Mouse (Mus musculus): ENCODE measurements around the gene Txnrd2.

The Txnrd2 gene

DNA sequence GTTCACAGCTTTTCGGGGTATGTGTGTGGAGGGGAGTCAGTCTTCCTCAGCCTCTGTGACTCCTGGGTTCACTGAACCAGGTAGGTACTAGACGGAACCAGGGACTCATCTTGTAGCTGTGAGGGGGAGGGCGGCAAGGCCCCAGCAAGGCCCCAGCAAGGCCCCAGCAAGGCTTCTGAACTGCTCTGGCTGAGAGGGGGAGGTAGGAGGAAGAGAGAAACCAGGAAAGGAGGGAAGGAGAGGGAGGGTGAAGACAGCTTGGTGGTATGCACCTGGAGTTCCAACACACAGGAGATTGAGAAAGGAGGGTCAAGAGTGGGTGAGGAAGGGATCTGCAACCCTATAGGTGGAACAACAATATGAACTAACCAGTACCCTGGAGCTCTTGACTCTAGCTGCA is 9.3 kb upstream of the Txnrd2 start:
- no peak for DNase-seq (ENCODE audit: low read depth, low spot score)

DNA sequence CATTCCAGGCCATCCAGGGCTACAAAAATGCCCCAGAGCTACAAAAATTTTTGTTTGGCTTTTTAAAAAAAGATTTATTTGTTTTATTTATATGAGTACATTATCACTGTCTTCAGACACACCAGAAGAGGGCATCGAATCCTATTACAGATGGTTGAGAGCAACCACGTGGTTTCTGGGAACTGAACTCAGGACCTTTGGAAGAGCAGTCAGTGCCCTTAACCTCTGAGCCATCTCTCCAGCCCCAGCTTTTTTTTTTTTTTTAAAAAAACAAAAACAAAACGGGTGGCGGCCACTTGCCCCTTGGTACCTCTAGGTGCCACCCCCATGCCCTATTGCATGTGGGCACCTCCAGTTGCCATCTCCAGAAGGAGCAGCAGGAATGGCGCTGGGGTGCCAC is 8.7 kb upstream of the Txnrd2 start:
- no peak for DNase-seq (ENCODE audit: low read depth, low spot score)

DNA sequence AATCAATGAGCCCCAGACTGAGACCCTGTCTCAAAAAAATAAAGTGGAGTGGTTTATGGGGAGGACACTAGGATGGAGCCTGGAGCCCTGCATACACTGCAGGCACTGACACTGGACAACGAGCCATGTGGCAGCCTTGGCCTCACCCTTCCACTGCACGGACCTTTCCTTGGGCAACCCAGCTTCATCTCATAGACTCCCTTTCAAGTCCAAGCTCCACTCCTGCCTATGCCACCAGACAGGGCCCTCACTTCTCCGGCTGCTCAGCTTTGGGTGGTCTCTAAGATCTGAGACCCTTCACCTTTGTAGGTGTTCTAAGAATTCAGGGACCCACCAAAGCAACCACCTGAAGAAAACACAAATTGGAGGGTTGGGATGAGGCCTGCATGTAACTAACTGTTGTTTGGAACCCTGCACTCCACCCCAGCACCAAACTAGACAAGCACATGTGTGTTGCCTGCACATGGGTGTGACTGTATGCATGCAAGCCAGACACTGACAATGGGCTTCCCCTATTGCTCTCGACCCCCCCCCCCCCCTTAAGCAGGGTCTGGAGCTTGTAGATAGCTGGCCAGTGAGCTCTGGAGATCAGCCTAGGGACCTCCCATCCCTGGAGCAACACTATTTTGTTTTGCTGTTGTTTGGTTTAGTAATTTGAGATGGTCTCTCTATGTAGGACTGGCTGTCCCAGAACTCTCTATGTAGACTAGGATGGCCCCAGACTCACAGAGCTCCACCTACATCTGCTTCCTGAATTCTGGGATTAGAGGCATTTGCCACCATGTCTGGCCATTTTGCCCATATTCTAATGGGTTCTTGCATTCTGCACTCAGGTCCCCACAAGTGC is 7.2 kb upstream of the Txnrd2 start:
- DNase-seq (ENCODE audit: low read depth, low spot score): no peak

DNA sequence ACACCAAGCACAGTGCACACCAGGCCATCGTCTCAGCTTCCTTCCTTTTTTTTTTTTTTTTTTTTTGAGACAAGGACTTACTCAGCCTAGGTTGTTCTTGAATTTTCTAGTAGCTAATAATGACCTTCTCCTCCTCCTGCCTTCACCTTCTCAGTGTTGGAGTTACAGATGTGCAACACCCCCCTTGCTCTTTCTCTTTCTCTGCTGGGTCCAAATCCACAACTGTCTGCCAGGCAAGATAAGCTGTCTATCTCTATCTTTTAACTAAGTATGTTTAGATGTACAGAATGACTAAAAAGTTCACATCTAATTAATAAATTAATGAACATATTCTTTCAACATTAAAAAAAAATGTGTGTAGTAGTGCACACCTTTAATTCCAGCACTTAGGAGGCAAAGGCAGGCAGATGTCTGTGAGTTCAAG is 6.6 kb upstream of the Txnrd2 start:
- no peak for DNase-seq (ENCODE audit: low read depth, low spot score)

DNA sequence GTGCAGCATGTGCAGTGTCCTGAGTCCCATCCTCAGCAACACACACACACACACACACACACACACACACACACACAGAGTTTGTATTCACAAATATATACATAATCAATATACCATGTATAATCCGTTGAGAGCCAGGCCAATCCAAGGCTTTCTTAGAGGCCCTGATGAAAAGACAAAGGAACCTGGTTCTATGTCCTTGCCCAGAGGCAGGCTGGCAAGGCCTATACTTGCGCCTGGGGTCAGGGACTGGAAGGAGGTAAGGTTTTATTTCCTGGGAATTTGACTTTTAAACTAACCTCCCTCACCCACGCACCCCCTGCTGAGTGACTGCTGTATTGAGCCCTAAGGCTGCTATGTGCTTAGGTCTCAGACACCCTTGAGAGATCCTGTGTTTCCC is 5.6 kb upstream of the Txnrd2 start:
- DNase-seq (ENCODE audit: low read depth, low spot score): no peak

DNA sequence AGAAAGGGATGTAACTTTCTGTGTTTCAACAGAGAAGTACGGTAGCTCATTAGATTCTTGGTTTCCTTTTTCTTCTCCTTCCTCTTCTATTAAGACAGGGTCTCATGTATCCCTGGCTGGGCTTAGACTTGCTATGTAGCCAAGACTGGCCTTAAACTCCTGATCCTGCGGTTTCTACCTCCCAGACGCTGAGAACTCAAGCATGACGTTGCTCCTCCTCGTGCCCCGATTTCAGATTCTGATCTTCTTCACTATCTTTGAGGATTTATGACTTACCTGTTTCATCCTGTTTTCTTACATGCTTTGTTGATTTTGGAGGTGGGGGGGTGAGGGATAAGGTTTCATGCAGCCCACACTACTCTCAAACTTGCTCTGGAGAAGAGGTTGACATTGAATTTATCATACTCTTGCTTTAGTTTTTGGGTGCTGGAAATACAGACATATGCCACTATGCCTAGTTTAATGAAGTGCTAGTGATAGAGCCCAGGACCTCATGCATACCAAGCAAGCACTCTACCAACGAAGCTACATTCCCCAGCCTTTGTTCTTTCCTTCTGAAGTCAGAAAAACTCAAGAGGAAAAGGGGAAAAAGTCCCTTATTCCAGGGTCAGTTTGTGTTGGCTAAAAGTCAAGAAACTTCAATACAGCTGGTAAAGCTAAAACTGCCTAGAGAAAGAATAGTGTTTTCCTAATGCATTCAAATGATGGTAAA is 2.8 kb upstream of the Txnrd2 start:
- DNase-seq (ENCODE audit: low read depth, low spot score): no peak

DNA sequence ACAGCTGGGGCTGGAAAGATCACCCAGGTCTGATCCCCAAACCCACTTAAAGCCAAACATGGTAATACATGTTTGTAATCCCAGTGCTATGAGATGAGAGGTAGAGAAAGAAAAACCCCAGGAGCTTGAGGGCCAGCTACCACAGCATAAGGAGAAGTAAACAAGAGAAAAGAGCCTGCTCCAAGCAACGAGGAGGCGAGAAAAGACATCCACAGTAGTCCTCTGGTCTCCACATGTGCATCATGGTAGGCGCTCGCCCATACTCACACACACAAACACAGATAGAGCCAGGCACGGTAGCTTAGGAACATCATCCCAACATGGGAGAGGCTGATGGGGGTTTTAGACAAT is 2.3 kb upstream of the Txnrd2 start:
- no peak for DNase-seq (ENCODE audit: low read depth, low spot score)

DNA sequence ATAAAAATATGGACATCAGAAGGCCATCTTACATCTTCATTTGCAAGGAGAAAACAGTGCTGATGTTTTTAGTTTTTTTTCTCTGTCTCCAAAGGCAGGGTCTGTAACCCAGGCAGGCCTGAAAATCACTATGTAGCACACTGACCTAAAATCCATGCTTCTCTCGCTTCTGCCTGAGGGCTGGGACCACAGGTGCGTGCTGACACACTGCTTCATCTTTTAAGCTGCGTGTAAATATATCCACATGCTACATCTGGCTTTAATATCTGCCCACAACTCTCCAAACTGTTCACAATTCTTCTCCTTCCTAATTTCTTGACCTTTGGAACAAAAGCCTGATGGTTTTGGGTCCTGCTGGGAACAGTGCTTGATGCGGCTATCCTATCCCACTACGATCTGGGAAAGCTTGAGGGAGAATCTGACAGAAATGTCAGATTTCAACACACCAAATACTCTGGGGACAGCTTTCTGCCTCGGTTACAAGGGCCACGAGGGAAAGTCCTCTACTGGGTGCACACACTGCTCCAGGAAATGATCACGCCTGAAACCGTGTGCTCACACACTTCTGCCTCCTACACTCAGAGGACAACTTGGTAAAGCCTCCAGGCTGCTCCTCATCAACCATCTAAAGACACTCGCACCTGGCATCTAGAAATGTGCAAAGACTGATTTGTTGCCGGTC is 1.7 kb upstream of the Txnrd2 start:
- DNase-seq (ENCODE audit: low read depth, low spot score): no peak

DNA sequence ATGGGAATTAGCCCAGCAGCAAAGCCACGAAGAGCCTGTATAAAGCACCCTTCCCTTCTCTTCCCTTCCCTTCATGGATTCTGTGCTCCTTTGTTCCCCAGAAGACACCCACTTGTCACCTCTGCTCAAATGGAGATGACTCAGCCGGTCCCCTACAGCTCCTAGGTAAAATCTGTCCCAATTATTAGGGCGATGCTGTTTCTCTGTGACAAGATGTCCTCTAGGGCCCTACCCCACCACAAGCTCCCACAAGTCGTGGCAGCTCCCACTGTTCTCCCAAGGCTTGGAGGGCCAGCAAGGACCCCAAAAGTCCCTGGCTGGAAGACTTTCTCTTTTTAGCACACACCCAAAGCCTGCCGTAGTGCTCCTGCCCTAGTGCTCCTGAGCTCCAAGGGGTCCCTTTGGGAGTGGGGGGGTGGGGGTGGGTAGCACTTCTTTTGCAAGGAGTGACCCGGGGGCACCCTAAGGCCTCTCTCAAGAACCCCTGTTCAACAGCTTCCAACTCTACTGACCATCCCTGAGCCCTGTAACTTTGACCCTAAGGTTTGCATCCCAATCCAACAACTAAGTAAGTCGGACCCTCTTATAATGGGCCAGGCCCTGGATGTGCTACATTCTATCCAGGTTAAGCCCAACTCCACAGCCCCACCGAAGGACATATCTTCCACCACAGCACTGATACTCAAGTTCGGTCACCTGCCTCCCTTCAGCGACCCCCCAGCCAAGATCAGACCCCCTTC is 539 bp upstream of the Txnrd2 start:
- DNase-seq (ENCODE audit: low read depth, low spot score): no peak

DNA sequence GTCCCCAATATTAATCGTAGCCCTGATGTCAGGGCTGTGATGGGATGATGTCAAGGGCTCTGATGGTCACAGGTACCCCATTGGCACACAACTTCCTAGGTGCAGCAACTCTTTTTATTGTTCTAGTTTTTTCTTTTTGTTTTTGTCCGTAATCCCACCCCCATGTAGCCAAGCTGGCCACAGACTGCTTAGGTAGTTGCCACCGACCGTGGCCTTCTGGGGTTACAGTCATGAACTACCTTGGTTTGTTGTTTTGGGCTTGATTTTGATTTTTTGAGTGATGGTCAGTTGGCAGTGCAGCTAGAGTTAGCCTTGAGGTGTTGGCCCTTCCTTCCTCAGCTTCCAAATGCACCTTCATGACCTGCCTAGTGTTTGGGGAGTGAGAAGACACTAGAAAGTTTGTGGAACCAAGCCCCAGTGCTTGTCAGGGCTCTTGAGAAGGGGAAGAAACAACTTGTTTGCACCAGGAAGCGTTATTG is 657 bp downstream of the Txnrd2 start, which contains the start of gene Comt:
TSS of gene Comt (minus strand) at position 51 of the 479 bp plus-strand sequence.
- DNase-seq (ENCODE audit: low read depth, low spot score): no peak

DNA sequence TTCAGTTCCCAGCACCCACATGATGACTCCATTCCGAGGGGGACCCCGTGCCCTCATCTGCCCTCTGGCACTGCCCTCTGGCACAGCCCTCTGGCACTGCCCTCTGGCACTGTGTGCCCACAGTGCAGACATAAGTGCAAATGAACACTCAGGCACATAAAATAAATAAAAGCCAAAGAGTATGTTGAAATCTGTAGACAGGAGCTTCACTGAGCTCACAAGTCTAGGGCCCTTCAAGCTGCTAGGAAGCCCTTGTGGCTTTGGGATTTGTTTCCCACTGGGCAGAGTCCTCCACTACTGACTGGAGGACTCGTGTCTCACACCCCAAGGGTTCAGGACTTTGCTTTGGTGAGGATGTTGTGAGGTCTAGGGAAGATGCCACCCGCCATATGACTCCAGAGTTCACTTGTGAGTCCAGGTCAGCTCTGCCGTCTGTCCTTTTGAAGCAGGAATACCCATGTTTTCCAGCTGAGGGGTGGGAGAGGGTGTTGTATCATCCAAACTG is 1.9 kb downstream of the Txnrd2 start:
- DNase-seq (ENCODE audit: low read depth, low spot score): no peak

DNA sequence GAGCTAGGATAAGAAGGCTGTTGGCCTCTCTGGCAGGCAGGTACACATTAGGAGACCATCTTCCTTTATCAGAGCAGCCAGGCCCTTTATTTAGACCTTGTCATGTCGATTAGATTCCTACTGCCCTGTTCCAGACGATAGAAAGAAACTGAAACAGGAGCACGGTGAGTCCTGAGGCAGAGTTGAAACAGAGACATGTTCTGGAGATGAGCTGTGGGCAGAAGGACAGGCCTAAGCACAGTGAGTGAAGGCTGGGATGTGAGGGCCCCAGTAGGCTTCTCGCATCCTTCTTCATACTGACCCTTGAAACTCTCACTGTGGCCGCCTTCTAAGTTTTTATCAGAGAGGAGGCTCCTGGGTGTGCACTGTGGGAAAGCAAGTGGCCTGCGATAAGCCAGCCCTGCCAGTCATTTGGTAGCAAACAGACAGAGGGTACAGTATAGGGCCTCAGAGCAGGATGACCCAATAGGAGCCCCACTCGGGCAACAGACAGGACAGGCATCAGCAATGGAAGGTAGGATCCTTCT is 2.4 kb downstream of the Txnrd2 start:
- DNase-seq (ENCODE audit: low read depth, low spot score): no peak

DNA sequence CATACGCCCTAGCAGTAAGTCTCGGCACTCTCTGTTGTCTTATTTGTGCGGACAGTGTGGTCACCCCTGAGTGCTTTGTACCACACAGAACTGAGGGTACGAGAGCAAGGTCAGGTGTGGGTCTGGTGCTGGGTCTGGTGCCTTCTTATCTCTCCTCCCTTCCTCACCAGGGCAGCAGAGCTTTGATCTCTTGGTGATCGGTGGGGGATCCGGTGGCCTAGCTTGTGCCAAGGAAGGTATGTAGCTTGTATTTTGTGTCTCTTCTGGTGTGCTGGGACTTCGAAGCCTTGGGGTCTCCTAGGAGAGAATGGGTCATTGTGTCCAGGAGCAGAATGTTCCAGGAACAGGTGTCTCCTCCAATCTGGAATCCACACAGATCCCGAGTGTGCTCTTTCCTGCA is 3.5 kb downstream of the Txnrd2 start:
- DNase-seq (ENCODE audit: low read depth, low spot score): no peak

DNA sequence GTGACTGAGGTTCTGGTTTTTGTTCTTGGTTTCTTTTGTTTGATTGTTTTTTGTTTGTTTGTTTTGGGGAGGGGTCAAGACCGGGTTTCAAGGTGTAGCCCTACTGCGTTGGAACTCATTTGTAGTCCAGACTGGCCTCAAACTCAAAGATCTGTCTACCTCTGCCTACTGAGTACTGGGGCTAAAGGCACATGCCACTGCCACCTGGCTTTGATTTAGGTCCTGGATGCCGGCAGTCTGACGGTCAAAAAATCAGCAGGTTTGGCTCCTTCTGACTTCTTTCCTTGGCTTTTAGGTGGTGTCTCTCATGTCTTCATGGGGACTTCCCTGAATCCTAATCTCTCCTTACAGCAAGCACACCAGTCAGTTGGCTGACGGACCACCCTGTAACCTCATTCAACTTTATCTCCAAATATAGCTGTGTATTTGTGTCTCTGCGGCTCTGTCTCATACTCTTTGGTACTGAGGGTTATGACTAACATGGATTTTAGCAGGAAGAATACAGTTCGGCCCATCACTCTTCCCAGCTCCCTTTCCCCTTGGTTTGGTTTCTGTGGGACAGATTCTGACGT is 4.5 kb downstream of the Txnrd2 start:
- no peak for DNase-seq (ENCODE audit: low read depth, low spot score)

DNA sequence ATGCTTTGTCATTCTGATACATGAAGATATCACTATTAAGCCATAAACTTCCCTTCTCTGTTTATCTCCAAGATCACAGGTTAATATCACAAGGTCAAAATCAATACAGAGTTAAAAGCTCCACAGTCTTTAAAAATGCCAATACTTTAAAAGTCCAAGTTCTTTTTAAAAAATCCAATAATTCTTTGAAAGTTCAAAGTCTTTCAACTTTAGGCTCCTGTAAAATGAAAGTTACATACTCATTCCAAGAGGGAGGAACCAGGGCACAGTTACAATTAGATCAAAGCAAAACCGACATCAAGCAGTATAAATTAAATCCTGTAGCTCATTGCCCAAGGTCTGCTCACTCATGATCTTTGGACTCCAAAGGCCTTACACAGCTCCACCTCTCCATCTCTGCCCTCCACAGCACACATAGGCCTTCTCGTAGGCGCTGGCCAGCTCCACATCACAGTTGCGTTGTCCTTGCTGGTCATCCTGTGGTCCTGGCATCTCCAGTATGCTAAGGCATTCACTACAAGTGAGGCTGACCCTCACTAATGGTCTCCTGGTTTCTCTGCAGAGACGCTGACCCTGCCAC is 7.2 kb downstream of the Txnrd2 start:
- no peak for DNase-seq (ENCODE audit: low read depth, low spot score)

DNA sequence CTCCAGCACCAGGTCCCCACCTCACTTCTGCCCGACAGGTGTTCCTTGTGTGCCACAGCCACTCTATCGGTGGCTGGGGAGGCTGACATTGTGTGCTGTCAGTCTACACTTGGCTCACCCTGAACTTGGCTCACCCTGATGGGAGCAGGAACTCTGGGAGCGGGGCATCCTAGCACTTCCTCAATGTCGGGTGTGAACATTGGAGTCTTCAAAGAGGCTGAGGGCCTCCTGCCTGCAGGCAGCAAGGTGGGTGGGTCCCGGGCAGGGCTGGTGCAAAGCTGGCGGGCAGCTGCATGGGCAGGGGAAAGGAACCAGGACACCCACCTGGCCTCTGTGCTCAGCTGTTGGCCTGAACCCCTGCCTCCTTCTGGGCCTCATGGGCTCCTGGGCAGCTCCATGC is 9.9 kb downstream of the Txnrd2 start:
- no peak for DNase-seq (ENCODE audit: low read depth, low spot score)

DNA sequence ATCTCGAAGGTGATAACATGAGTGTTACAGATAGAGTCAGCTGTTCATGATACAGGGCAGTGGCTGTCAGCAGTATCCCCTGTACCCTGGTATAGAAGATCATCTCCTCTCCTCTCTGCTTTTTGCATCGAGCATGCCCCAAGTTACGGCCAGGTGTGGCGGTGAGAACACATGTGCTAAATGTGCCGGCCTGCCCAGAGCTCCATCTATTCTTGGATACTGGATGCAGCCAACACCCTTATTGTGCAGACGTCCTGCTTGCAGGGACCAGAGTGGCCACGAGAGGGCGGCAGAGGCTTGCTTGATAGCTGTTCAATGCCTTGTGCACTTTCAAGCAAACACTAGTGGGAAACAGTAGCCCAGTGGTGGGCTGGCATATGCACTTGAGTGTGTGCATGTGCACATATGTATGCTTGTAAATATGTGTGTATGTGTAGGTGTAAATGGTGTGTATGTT is 17.2 kb downstream of the Txnrd2 start:
- DNase-seq (ENCODE audit: low read depth, low spot score): peak; percentile 82

DNA sequence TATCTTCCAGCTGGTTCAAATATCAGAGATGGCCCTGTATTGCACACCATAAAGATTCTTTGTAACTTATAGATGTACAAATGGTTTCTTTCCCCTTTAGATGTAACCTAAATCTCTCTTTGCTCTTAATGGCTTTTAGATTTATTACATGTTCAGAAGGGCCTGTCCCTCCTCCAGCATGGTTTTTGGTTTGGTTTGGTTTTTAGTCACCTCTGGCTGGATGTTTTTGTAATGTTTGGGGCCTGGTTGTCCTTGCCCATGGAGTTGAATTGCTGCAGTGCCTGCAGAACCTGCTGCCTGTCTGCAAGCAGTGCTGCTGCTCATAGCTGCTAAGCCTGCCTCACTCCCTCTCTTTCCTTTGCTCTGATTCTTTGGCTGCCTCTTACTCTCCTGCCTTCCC is 21.1 kb downstream of the Txnrd2 start:
- DNase-seq (ENCODE audit: low read depth, low spot score): no peak

DNA sequence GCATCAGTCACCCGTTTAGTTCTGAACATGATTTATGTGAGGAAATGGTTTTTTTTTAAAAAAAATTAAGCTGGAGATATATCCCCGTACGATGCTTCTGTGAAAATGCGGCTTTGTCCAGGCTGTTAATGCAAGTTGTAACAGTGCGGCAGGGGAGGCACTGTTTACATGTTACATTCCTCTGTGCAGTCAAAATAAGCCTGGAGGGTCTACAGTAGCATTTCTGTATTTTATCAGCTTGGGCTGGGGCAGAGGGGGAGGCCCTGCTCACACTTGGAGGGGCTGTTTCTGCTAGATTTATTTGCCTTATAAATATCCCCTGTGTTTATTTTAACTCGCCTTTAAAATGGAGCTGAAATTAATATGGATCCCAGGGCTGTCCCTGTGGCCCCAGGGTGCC is 21.9 kb downstream of the Txnrd2 start:
- no peak for DNase-seq (ENCODE audit: low read depth, low spot score)

DNA sequence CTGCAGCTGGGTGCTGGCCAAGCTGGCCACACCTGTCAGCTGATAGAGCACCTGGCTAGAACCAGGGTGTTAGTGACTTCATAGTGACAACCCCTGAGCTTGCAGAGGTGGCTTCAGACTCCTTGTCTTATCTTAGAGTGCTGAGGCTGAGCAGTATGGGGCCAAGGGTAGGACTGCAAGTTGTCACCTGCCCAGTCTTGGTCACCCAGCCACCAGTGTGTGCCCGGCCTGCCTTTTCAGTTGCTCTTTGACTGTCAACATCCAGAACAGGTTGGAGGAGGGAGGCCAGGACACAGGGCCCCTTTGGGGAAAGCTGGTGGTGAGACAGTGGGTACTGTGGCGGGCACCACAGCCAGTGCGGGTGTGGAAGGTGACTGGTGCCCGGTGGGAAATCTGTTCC is 22.8 kb downstream of the Txnrd2 start:
- no peak for DNase-seq (ENCODE audit: low read depth, low spot score)
